Mouse (Mus musculus) thymus, postnatal 10 days (tissue): ENCODE measurements at regions not wholly inside any gene's neighbourhood (a gene's known extent, or its start where the extent isn't known, plus 50 kb on each side); places are given as distances from the start of the nearest gene placed in this dataset.

Experiments used
- DNase-seq, 2 experiments: peaks; one replicate each; pipeline ENCODE4 v3.0.0; 2021; ENCODE audit warnings: low spot score in 2 of 2

DNA sequence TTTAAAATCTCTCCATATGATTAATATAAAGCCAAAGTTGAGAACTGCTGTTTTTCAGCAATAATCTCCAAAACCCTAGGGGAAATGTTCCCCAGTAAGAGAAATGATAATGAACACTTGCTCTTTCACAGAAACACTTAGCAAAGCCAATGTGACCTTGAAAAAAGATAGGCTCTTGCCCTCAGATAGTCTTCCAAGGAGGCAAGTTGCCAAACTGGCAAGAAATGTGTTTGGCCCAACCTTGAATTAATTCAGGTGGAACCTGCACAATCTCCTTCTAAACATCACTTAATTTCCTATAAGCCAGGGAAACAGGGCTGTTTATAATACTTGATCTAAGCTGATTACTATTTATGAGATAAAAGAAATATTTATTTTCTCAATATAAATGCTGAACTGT lies 244.0 kb upstream of the Gnaz start:
- no peak for DNase-seq

DNA sequence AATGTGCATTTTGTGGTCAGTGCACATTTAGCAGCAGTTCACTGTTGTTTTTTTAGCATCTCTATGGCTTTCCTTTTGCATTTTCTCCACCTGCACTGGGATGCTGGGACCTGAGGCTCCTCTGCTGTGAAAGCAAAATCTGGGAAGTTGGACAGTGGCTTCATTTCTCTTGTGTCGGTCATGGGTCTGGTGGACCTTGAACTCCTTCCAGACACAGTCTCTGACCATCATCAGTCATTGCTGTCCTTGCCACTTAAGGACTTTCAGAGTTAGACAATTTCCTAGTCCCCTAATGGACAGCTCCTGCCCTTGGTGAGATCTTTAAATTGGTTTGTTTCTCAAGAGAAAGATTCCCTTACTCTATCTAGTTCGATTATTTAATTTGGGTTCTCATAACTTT lies 217.5 kb upstream of the Gnaz start:
- DNase-seq, result no peak

DNA sequence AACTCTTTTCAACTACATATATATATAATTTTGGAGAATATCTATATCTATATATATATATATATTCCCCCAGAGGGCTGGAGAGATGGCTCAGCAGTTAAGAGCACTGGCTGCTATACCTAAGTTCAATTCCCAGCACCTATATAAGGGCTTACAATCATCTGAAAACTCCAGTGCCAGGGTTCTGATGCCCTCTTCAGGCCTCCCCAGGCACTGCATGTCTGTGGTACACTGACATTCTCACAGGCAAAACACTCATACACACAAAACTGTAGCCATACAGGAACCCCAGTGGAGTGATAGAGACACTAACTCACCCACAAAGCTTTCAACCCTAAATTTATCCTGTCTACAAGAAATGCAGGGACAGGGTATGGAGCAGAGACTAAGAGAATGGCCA lies 216.1 kb upstream of the Gnaz start:
- no peak for DNase-seq

DNA sequence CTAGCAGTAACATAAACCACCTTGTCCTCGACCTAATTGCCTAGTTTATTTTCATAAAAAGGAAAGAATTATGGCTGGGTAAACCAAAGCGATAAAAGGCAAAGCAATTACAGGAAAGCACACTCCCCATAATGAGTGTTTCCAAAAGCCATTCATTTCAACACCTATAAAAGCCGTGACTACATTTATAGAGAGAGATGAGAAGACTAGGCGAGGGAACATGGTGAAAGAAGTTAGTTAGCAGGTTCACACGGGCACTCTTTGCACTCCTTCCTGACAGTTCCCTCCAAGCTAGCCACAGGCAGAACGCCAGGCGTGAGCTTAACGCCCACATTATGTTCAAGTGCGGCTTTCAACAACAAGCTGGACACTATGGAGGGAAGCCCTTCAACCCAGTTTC lies 206.2 kb upstream of the Gnaz start:
- DNase-seq, result no peak

DNA sequence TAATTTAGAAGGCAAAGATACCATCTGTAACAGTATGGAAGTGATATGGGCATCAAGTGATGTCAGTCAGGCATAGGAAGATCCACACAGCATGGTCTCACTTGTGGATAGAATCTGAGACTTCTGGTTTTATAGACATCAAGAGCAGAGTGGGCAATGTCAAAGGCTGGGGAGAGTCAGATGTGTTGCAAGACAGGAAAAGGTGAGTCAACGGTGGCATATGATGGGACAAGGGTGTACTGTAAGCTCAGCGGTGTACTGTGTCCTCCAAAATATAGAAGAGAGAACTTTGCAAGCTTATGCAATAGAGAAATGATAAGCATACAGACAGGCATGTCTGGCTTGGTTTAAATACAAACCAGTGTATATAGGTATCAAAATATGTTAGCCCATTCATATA lies 177.7 kb upstream of the Gnaz start:
- no peak for DNase-seq

DNA sequence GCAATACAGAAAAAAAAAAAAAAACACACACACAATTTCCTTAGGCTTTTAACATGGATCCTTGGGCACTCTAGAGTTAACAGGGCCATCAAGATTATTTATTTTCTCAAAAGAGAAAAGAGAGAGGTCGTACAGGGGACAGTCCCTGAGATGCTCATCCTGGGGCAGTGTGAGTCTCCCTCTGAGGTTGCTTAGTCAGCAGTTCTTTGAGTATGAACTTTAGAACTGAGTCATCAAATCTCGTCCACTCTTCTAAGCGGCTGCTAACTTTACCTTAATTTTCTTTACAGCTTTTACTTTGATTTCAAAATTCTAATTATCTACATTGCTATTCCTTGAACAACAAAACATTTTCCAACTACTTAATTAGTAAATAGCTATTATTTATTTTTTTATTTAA lies 177.0 kb upstream of the Gnaz start:
- no peak for DNase-seq

DNA sequence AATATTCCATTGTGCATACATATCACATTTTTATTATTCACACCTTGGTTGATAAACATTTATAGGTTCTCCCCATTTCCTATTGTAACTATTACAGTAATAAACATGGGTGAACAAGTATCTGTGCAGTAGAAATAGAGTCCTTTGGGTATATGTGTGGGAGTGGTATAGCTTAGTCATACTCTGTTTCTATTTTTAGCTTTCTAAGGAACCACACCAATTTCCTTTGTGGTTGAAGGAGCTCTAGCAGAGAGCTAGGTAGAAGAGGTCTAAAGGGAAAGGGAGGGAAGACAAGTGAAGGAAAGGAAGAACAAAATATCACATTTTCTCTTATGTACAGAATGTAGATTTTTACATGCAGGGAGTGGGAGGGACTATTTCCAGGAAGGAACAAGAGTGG lies 143.6 kb upstream of the Gnaz start:
- no peak for DNase-seq

DNA sequence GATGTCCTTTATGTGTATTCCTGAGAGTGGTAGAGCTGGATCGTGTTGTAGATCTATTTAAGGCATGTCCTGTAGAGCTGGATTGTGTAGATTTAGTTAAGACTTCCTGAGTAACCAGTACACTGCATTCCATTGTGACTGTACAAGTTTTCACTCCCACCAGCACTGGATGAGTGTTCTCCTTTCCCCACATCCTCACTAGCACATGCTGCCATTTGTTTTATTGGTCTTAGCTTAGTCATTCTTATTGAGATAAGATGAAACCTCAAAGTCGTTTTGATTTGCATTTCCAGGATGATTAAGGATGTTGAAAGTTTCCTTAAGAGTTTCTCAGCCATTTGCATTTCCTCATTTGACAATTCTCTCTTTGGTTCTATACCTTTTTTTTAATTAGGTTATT lies 132.6 kb upstream of the Gnaz start:
- DNase-seq, result no peak

DNA sequence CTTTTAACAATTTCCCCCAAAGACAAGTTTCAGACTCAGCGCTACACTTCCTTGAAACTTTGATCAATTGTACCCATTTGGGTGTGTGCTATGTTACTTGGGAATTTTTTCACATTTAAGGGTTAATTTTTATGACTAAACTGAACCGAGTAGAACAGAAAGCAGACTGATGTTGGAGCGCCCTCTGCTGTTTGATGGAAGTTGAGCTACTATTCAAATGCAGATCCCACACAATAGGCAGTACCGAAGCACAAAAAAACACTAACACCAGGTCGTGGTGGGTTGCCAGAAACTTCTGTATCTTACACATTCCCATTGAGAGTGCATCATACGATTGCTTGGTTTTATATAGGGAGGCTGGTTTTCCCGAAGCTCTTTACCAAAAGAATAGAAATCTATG lies 118.6 kb upstream of the Gnaz start:
- peak in 1 of 2 experiments; percentile 35 for DNase-seq

DNA sequence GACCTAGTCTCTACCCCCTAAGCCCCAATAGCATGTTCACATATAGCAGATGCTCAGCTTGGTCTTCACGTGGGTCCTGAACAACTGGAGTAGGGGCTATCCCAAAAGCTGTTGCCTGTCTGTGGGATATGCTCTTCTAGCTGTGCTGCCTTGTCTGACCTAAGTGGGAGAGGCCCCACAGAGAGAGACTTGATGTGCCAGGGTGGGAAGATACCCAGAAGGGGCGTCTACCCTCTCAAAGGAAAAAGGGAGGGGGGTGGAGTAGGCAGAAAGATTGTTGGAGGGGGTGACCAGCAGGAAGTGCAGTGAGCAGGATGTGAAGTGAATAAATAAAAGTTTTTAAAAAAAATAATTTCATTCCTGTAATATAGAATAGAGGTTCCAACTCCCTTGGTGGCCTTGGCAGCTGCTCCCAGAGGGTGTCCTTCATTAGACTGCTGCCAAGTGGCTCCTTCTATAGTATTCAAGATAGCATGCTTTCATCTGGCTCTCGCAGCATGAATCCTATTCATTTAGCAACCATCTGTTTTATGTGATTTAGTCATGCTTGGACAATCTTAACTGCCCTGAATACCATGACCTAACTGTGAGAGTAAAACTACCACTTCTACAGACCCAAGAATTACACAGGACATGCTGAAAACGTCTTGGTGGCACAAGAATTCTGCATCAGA lies 111.8 kb upstream of the Gnaz start:
- DNase-seq, result no peak
